9 mouse cellular contexts compared by ENCODE assay signal in the genomic region with DNA sequence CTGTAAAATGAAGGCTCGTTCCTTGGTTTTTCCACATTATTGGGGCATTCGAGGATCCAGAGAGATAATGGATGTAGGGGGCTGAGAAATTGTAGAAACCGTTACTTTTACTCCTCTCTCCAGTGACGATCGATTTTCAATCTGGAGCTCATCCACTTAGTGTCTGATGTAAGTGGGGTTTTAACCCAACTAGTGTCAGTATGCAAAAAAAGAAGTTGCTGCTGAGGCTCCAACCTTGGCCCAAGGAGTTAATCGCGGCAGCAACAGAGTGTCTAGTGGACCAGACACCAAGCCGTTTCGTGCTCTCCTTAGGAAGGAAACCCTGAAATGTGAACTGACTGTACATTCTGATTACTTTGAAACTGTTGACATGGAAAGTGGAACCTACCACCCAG. TPM values are rescaled to one million over a fixed set of nuclear protein-coding genes. Genes with fewer than 3 reads are reported as not detected.
DNase-seq lines count a peak whose midpoint lies in the region; ATAC-seq and TF ChIP-seq lines count a peak whose summit lies in the region.
"Had no signal": no experiment of that assay in that cellular context is flagged by ENCODE, and none has a peak within 500 bp of the region (broad histone marks: within the 10 kb centered on the region; RNA-seq: fewer than 3 reads in every experiment).

No protein-coding gene starts in this region.

- no peak for TF ChIP-seq EP300 in heart, adult 2 months (IDR thresholded peaks at IDR 0.05; ENCODE audit: insufficient read depth, low read depth, low read length)

- ATAC-seq in forebrain, embryonic 13.5 days: no peak
- ATAC-seq in liver, embryonic 15.5 days (ENCODE audit: insufficient read depth): no peak

- peaks cover 3% of the 10 kb centered on the region; the same call in 1 of the 2 replicates for H3K9me3 ChIP-seq in forebrain, embryonic 13.5 days (replicated peaks)
- H3K9me3 ChIP-seq in liver, embryonic 15.5 days (replicated peaks): no peaks in the 10 kb centered on the region

- H3K79me3 ChIP-seq in C2C12 (ENCODE audit: low read depth): no peaks in the 10 kb centered on the region

- TF ChIP-seq CTCF in heart, adult 2 months (IDR thresholded peaks at IDR 0.05): no peak
- no peak for TF ChIP-seq CTCF in C2C12 (IDR thresholded peaks at IDR 0.05; ENCODE audit: control insufficient read depth, insufficient read depth, insufficient read length)

- peak overlapping the region; percentile 98 for H3K27ac ChIP-seq in heart, adult 2 months
- peak overlapping the region; percentile 83 for H3K27ac ChIP-seq in forebrain, embryonic 13.5 days
- peak overlapping the region; percentile 87 for H3K27ac ChIP-seq in liver, embryonic 15.5 days (replicated peaks)

- peak overlapping the region; percentile 98 for H3ac ChIP-seq in C2C12 (ENCODE audit: control insufficient read depth, insufficient read length, low read depth)

- no peak for TF ChIP-seq POLR2A in heart, adult 2 months (IDR thresholded peaks at IDR 0.05; ENCODE audit: insufficient read depth, low read depth, low read length)

- 2% methylated on average over 9 of the region's 9 CpGs for WGBS in heart, adult 2 months
- 2% methylated on average over 9 of the region's 9 CpGs for WGBS in forebrain, embryonic 13.5 days
- under 1% methylated on average over 9 of the region's 9 CpGs for WGBS in liver, embryonic 15.5 days (ENCODE audit: insufficient replicate concordance)

- H3K4me1 ChIP-seq in heart, adult 2 months (ENCODE audit: control insufficient read depth, insufficient read depth, low read length): peaks cover 6% of the 10 kb centered on the region
- peaks cover 39% of the 10 kb centered on the region for H3K4me1 ChIP-seq in forebrain, embryonic 13.5 days
- peaks cover 75% of the 10 kb centered on the region for H3K4me1 ChIP-seq in liver, embryonic 15.5 days (replicated peaks)

- intact Hi-C loops in heart, adult 2 months (cut with DNase I): loop anchor here (5.0 kb wide), 1 partner anchor 68 kb away; a partner anchor contains a TSS
- intact Hi-C loops in heart, postnatal 14 days (cut with DNase I): no loop called here

- H3K27me3 ChIP-seq in heart, adult 2 months (ENCODE audit: control insufficient read depth, insufficient read depth, low read length): no peaks in the 10 kb centered on the region
- no peaks in the 10 kb centered on the region for H3K27me3 ChIP-seq in C2C12 (ENCODE audit: control insufficient read depth, insufficient read depth, insufficient read length)
- no peaks in the 10 kb centered on the region for H3K27me3 ChIP-seq in forebrain, embryonic 13.5 days
- no peaks in the 10 kb centered on the region for H3K27me3 ChIP-seq in liver, embryonic 15.5 days

- peak overlapping the region; percentile 81 for H3K4me3 ChIP-seq in heart, adult 2 months
- peak overlapping the region; percentile 78 for H3K4me3 ChIP-seq in C2C12 (ENCODE audit: insufficient read depth, poor library complexity, severe bottlenecking)
- peak overlapping the region; percentile 56 for H3K4me3 ChIP-seq in forebrain, embryonic 13.5 days
- H3K4me3 ChIP-seq in liver, embryonic 15.5 days (replicated peaks): peak overlapping the region; percentile 82

- H3K9ac ChIP-seq in heart, adult 2 months (ENCODE audit: low read depth, low read length): peak overlapping the region; percentile 80
- H3K9ac ChIP-seq in forebrain, embryonic 13.5 days: peak overlapping the region; percentile 76
- H3K9ac ChIP-seq in liver, embryonic 15.5 days: peak overlapping the region; percentile 85

- no peaks in the 10 kb centered on the region for H3K36me3 ChIP-seq in heart, adult 2 months (ENCODE audit: control insufficient read depth, insufficient read depth, low read length)
- H3K36me3 ChIP-seq in C2C12 (ENCODE audit: control insufficient read depth, insufficient read depth): peaks cover 17% of the 10 kb centered on the region
- peaks cover 19% of the 10 kb centered on the region; the same call in 1 of the 2 replicates for H3K36me3 ChIP-seq in forebrain, embryonic 13.5 days (ENCODE audit: poor library complexity, severe bottlenecking)
- H3K36me3 ChIP-seq in liver, embryonic 15.5 days (replicated peaks): peaks cover 28% of the 10 kb centered on the region

- peak overlapping the region; percentile 63 for H3K4me2 ChIP-seq in forebrain, embryonic 13.5 days
- peak overlapping the region; percentile 89 for H3K4me2 ChIP-seq in liver, embryonic 15.5 days

- no peaks in the 10 kb centered on the region for H3K79me2 ChIP-seq in heart, adult 2 months (replicated peaks; ENCODE audit: control insufficient read depth, insufficient read depth, low read length)
- peaks cover 20% of the 10 kb centered on the region for H3K79me2 ChIP-seq in C2C12 (ENCODE audit: control insufficient read depth, insufficient read depth)

- no peak for DNase-seq in heart, adult 2 months
- DNase-seq in heart, postnatal 14 days: no peak
- DNase-seq in ovary, postnatal 14 days (ENCODE audit: low spot score): no peak
- DNase-seq in thymus, postnatal 10 days (ENCODE audit: low spot score in 2 of 2): no peak
- no peak for DNase-seq in layer of hippocampus, postnatal 25 days (ENCODE audit: extremely low spot score in 1 of 2, low spot score in 1 of 2)

TF ChIP-seq in C2C12, 6 proteins besides CTCF, POLR2A, EP300 and RAD21:
- TF ChIP-seq CEBPB (IDR thresholded peaks at IDR 0.05; ENCODE audit: low read depth): no peak
- no peak for TF ChIP-seq MYOD1 (IDR thresholded peaks at IDR 0.05; ENCODE audit: control insufficient read depth, insufficient read length, low read depth)
- TF ChIP-seq FOSL1 (IDR thresholded peaks at IDR 0.05; ENCODE audit: insufficient read depth, low read length, poor library complexity, severe bottlenecking): no peak
- TF ChIP-seq MYOG (IDR thresholded peaks at IDR 0.05; ENCODE audit: control insufficient read depth, extremely low read depth, insufficient read length): no peak
- TF ChIP-seq MAX (IDR thresholded peaks at IDR 0.05): no peak
- TF ChIP-seq USF1 (IDR thresholded peaks at IDR 0.05; ENCODE audit: low read depth): no peak
TF ChIP-seq in C2C12: peak in this region for 0.

RNA-seq across cellular contexts. Expression of a gene that starts 1.1 kb away (rescaled TPM):
- total RNA-seq in heart, adult 2 months (2021): 10 to 100 TPM; 29.8 to 33.8 TPM
- 50.8 and 67.9 TPM in 2 replicates for polyA plus RNA-seq in heart, adult 2 months (2012; rRNA removed)
- total RNA-seq in heart, postnatal 14 days (2021): 10 to 100 TPM; 25.9 to 27.1 TPM
- 58.9 TPM for polyA plus RNA-seq in C2C12 (2012; fragmentation: generic; extraction: Trizol)
- 51.1 and 52.0 TPM in 2 replicates for polyA plus RNA-seq in forebrain, embryonic 13.5 days (2015; fragmentation: Nextera tagmentation; extraction: Ambion mirVana)
- 33.5 and 34.2 TPM in 2 replicates for polyA plus RNA-seq in liver, embryonic 15.5 days (2015; fragmentation: Nextera tagmentation; extraction: Ambion mirVana)
- total RNA-seq in layer of hippocampus, postnatal 25 days (2021): 10 to 100 TPM; 23.5 to 28.1 TPM

RNA-seq across cellular contexts. Expression of a gene that starts 5.7 kb away (rescaled TPM):
- total RNA-seq in heart, adult 2 months (2021): under 1 TPM; 0.30 to 0.31 TPM
- polyA plus RNA-seq in heart, adult 2 months (2012; rRNA removed): 1.6 and 1.7 TPM in 2 replicates
- total RNA-seq in heart, postnatal 14 days (2021): 1 to 10 TPM; 1.6 to 2.8 TPM
- 11.7 TPM for polyA plus RNA-seq in C2C12 (2012; fragmentation: generic; extraction: Trizol)
- polyA plus RNA-seq in forebrain, embryonic 13.5 days (2015; fragmentation: Nextera tagmentation; extraction: Ambion mirVana): 38.2 and 40.3 TPM in 2 replicates
- 34.5 and 38.2 TPM in 2 replicates for polyA plus RNA-seq in liver, embryonic 15.5 days (2015; fragmentation: Nextera tagmentation; extraction: Ambion mirVana)
- total RNA-seq in layer of hippocampus, postnatal 25 days (2021): under 1 TPM; 0.27 to 0.70 TPM
- total RNA-seq: layer of hippocampus, adult 18-20 months had no signal

RNA-seq across cellular contexts. Expression of a gene that starts 10.3 kb away (rescaled TPM):
- total RNA-seq in heart, adult 2 months (2021): under 1 TPM in 1 of 2 experiments, not detected in 1; 0.31 TPM
- not detected in 2 replicates for polyA plus RNA-seq in heart, adult 2 months (2012; rRNA removed)
- total RNA-seq in heart, postnatal 14 days (2021): 1 to 10 TPM in 1 of 2 experiments, not detected in 1; 1.4 TPM
- not detected for polyA plus RNA-seq in C2C12 (2012; fragmentation: generic; extraction: Trizol)
- polyA plus RNA-seq in forebrain, embryonic 13.5 days (2015; fragmentation: Nextera tagmentation; extraction: Ambion mirVana): not detected in 2 replicates
- 0.07 and 0.18 TPM in 2 replicates for polyA plus RNA-seq in liver, embryonic 15.5 days (2015; fragmentation: Nextera tagmentation; extraction: Ambion mirVana)
- total RNA-seq in layer of hippocampus, postnatal 25 days (2021): not detected
- total RNA-seq: layer of hippocampus, adult 18-20 months had no signal

RNA-seq across cellular contexts. Expression of a gene that starts 12.9 kb away (rescaled TPM):
- total RNA-seq in heart, adult 2 months (2021): under 1 TPM; 0.11 to 0.34 TPM
- polyA plus RNA-seq in heart, adult 2 months (2012; rRNA removed): 0.32 and 0.55 TPM in 2 replicates
- under 1 TPM; 0.17 TPM for total RNA-seq in heart, postnatal 14 days (2021)
- polyA plus RNA-seq in C2C12 (2012; fragmentation: generic; extraction: Trizol): 0.67 TPM
- 0.40 and 0.80 TPM in 2 replicates for polyA plus RNA-seq in forebrain, embryonic 13.5 days (2015; fragmentation: Nextera tagmentation; extraction: Ambion mirVana)
- polyA plus RNA-seq in liver, embryonic 15.5 days (2015; fragmentation: Nextera tagmentation; extraction: Ambion mirVana): 1.3 and 1.9 TPM in 2 replicates
- total RNA-seq in layer of hippocampus, postnatal 25 days (2021): under 1 TPM; 0.22 to 0.35 TPM
- total RNA-seq: layer of hippocampus, adult 18-20 months had no signal

RNA-seq across cellular contexts. Expression of a gene that starts 29.7 kb away (rescaled TPM):
- 10 to 100 TPM; 35.4 to 41.2 TPM for total RNA-seq in heart, adult 2 months (2021)
- polyA plus RNA-seq in heart, adult 2 months (2012; rRNA removed): 41.8 and 44.9 TPM in 2 replicates
- 10 to 100 TPM; 34.2 to 38.5 TPM for total RNA-seq in heart, postnatal 14 days (2021)
- polyA plus RNA-seq in C2C12 (2012; fragmentation: generic; extraction: Trizol): 622 TPM
- polyA plus RNA-seq in forebrain, embryonic 13.5 days (2015; fragmentation: Nextera tagmentation; extraction: Ambion mirVana): 11.4 and 12.2 TPM in 2 replicates
- 34.1 and 47.4 TPM in 2 replicates for polyA plus RNA-seq in liver, embryonic 15.5 days (2015; fragmentation: Nextera tagmentation; extraction: Ambion mirVana)
- total RNA-seq in layer of hippocampus, postnatal 25 days (2021): 1 to 10 TPM; 5.1 to 5.8 TPM
